Mouse (Mus musculus): ENCODE results near the gene Ddx5.
A peak's percentile ranks its signal among the peaks of the same experiment; 100 is the strongest.
"Not testable (repeated sequence)": the region's sequence is repeated elsewhere in the genome, so short reads cannot be mapped to it uniquely, and the experiment has no call there.

Ddx5 gene

DNA sequence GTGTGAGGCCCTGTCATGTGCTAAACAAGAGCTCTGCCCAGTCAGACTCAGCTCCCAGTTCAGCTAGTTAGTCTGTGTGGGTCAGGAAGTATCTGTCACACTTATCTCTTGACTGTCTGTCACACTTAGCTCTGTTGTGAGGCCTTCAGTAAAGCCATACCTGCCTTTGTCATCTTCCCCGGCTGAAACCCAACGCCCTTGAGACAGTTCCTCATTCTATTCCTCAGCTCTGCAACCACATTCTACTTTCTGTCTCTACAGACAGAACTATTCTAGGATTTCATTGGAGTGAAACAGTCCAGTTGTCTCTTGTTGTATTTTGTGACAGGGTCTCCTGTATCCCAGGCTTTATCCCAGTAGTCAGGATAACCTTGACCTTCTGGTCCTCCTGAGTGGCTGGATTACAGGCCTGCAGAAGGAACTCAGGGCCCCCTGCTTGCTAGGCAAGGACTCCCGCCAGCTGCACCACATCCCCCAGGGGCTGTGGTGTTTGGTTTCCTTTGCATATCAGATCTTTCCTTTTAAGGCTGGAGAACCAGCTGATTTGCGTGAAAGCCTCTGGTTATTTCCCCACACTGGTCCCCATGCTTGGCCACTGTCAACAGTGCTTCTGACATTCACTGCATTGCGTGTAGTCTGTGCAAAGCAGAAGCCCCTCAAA, 26.7 kb downstream of the Ddx5 start:
- no peak for DNase-seq (ENCODE audit: low spot score in 2 of 2)

DNA sequence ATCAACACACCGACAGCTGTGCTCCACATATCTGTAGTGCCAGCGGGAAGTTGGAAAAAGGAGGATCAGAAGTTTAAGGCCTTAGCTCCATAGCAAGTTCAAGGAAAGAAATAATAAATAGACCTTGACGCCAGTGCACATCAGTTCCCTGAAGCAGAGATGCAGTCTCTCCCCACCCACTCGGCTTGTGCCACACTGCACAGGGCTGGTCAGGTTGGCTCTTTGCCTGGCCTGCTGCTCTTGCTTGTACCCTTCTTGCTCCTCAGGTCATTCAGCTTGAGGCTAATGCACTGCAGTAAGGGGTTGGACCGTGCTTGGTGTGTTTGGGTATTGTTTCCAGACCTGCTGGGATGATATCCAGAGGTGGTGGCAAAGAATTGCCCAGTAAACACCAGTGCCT, 28.5 kb downstream of the Ddx5 start:
- DNase-seq (ENCODE audit: low spot score in 2 of 2): no peak

DNA sequence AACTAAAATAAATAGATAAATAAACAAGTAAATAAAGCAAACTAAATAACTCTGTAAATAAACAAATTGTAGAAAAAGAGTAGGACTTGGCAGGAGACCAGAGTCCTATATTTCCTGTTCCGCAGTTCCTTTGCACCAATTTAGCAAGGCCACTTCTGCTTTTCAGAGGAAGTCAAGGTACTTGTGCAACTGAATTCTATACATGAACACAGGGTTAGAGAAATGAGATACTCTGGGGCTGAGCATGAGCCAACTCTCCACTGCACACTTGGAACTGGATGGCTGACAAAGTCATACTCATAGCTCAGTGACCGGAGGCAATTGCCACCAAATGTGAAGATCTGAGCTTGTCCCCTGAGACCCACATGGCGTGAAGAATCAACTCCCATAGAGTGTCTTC, 30.0 kb downstream of the Ddx5 start:
- no peak for DNase-seq (ENCODE audit: low spot score in 2 of 2)

DNA sequence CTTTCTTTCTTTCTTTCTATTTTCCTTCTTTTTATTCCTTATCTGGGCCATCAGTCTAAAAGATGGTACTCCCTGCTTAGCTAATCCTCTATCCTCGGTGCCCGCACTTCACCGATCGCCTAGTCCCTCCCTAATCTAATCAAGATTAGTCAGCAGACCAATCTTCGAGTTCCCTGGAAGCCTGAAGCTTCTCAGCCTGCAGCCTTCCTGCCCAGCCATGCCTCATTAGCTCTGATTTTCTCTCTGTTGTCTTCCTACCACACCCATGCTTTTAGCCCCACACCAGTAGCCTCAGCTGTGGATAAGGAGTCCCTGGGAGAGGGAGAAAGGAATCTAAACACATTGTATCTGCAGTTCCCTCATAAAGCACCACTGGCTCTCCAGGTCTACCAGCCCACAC, 33.4 kb downstream of the Ddx5 start:
- no peak for DNase-seq (ENCODE audit: low spot score in 2 of 2)

DNA sequence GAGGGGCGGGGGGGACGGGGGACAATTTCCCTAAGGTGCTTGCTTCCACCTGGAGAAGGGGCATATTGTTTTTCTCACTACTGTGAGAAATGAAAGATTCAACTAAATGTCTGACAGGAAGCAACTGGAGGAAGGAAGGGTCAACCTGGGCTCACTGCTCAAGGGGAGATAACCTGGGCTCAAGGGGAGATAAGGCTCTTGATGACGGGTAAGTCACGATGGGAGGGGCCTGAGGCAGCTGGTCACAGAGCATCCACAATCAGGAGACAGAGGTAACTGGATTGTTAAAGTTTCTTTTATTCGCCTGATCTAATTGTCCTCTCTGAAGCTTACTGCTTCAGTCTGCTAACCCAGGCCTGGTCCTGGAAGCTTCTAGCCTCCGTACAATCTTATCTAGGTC, 35.7 kb downstream of the Ddx5 start:
- DNase-seq (ENCODE audit: low spot score in 2 of 2): no peak

DNA sequence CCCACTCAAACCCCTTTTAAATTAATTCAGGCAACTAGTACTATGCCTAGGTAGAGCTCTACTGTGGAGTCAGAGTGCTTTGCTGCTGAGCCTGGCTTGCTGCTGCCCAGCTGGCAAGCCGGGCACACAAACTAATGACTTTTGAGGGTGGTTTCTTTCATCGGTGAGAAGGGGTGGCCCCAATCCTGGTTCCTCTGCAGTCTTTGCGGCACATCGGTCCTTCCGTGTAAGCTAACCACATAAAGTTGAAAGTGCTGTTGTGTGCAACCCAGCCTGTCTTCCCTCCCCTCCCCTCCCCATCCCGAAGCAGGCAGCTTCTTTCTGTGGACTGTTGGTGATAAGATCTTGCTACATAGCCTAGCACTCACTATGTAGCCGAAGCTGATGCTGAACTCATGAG, 36.9 kb downstream of the Ddx5 start:
- peak; percentile 39 to 47 for DNase-seq (ENCODE audit: low spot score in 2 of 2)

DNA sequence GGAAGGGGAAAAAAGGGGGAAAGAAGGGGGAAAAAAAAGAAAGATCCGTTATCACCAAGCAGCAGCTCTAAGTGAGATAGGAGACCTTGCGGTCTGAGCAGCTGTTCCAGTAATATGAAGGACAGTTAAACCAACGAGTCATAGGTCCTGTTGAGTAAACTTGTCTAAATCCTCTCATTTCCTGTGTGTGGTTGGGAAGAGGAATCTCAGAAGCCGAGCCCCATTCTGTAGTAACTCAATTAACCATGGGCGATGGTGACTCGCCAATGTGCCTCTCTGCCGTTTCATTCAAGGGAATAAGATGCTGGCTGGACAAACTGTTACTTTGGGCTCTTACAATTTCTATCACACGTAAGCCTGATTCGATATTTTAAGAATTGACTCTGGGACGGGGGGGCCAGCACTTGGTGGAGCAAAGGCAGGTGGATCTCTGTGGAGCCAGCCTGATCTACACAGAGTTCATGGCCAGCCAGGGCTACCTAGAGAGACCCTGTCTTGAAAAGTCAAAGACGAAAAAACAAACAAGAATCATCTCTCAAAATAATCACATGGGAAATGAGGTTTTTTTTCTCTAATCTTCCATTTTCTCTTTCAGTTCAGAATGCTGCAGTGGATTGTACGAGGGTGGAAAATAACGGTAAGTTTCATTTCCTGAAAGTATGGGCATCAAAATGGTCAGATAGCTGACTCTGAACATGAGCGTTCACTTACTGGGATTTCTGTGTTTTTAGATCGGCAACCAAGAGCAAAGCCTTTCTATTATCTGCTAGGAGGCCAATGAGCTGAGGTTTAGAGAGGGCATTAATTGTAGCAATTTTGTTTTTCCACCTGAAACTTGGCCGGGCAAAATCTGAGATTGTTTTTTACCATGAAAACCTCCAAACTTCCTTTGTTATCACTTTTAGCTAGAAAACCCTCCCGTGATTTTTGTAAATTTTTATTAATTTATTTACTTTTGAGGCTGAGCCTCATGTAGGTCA, 37.7 kb downstream of the Ddx5 start, which contains the start of gene Milr1:
Milr1 (plus strand) TSS at position 188 of the 980 bp plus-strand sequence.
- DNase-seq (ENCODE audit: low spot score in 2 of 2): no peak

DNA sequence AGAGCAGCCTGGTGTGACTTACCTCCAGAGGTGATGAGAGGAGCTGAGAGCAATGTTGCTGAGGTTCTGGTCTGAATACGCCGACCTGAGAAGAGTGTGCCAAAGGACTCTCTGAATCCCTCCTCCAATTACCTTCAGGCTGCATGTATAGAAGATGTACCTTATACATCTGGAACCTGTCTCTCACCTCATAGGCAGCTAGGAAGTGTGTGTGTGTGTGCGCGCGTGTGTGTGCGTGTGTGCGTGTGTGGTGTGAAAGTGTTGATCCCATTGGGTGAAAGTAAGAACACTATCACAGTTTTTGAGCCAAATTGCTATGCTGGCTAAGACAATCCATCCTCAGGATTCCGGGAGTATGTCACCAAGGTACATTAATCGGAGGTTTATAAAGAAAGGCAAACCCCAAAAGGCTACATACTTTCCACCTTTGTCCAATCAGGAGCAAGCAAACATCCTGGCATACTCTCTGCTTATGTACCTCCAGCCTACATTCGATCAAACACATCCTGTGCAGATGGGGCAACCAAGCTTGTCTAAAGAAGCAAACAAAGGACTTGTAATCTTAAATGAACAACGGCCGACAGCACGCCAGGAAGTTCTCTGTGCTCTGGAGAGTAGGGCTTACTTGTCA, 38.7 kb downstream of the Ddx5 start, which contains the start of gene Pecam1:
Pecam1 (minus strand) TSS at position 508 of the 631 bp plus-strand sequence.
- no peak for DNase-seq (ENCODE audit: low spot score in 2 of 2)

DNA sequence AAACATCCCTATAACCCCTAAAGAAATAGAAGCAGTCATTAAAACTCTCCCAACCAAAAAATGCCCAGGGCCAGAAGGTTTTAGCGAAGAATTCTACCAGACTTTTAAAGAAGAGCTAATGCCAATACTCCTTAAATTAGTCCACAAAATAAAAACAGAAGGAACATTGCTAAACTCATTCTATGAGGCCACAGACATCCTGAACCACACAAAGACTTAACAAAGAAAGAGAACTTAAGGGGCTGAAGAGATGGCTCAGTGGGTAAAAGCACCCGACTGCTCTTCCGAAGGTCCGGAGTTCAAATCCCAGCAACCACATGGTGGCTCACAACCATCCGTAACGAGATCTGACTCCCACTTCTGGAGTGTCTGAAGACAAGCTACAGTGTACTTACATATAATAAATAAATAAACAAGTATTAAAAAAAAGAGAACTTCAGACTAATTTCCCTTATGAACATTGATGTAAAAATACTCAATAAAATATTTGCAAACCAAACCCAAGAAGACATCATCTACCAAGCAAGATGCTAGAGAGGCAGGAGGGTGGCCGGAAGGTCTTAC, 39.3 kb downstream of the Ddx5 start:
- DNase-seq (ENCODE audit: low spot score in 2 of 2): not testable (repeated sequence)

DNA sequence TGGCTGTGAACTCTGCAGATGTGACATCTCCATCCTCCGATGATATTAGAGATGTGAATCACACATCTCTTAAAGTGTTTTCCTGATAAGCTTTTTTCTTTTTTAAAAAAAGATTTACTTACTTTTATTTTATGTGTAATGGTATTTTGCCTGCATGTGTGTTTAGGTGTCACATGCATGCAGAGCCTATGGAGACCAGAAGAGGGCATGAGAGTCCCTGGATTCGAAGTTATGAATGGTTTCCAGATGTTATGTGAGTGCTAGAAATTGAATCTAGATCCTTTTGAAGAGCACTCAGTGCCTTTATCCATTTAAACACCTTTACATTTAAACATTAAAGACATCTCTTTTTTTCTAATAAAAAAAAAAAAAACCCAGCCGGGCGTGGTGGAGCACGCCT, 44.0 kb downstream of the Ddx5 start:
- no peak for DNase-seq (ENCODE audit: low spot score in 2 of 2)

DNA sequence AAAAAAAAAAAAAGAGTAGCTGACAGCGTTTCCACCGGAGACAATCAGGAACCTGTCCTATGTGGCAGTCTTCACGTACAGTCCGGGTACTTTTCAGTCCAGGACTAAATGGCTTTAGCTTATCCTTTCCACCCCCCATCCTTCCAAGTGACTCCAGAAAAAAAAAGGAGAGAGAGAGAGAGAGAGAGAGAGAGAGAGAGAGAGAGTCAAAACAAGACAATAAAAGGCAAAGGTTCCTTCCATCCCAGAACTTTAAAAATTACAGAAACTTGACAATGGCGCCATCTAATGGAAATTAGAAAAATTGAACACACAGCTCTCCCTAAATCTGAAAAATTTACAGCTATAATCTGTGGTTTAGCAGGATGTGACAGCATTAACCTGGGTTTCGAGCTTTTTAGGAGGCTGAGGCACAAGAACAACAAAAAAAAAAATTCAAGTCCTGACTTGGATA, 46.6 kb downstream of the Ddx5 start:
- no peak for DNase-seq (ENCODE audit: low spot score in 2 of 2)

DNA sequence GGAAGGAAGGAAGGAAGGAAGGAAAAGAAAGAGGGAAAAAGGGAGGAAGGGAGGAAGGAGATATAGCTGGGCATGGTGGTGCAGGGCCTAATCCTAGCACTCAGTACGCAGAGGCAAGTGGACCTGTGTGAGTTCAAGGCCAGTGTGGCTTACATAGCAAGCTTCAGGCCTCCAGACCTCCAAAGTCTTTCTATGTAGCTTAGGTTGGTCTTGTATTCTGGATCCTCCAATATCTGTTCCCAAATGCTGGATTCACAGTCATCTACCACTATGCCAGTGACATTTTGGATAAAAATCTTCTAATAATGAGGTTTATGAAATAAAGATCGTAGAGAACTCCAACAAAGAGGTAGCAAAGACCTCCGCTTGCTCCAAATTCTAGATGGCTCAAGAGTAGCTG, 47.2 kb downstream of the Ddx5 start:
- no peak for DNase-seq (ENCODE audit: low spot score in 2 of 2)

DNA sequence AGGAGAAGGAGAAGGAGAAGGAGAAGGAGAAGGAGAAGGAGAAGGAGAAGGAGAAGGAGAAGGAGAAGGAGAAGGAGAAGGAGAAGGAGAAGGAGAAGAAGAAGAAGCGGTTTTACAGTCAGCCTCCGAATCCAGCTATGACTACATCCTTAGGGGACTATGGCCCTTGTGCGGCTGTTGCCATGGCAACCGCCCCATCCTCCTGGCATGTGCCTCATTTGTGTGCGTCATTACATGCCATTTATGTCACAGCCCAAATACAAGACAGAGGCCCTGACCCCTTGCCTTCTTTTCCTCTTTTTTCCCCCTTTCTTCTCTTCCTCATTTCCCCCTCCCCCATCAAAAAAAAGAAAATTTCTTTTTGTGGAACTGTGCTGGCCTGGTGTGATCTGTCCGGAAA, 47.8 kb downstream of the Ddx5 start:
- peak; percentile 57 to 58 for DNase-seq (ENCODE audit: low spot score in 2 of 2)

DNA sequence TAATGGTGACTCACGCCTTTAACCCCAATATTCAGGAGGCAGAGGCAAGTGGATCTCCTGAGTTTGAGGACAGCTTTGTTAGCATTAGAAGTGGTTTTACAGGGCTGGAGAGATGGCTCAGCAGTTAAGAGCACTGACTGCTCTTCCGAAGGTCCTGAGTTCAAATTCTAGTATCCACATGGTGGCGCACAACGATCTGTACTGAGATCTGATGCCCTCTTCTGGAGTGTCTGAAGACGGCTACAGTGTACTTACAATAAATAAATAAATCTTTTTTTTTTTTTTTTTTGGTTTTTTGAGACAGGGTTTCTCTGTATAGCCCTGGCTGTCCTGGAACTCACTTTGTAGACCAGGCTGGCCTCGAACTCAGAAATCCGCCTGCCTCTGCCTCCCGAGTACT, 48.3 kb downstream of the Ddx5 start:
- not testable (repeated sequence) for DNase-seq (ENCODE audit: low spot score in 2 of 2)

DNA sequence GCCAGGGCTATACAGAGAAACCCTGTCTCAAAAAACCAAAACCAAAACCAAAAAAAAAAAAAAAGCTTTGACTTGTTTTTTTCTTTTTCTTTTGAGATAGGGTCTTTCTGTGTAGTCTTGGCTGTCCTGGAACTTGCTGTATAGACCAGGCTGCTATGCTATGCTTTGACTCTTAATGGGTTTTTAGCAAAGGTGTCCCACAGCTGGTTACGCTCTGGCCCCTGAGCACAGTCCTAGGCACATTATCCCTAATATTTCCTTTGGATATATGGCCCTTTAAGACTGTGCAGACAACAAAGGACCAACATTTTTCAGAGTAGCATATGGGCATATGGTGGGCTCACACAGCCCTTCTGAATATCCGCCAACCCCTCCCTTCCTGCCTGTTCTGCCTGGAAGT, 49.9 kb downstream of the Ddx5 start:
- DNase-seq (ENCODE audit: low spot score in 2 of 2): no peak

DNA sequence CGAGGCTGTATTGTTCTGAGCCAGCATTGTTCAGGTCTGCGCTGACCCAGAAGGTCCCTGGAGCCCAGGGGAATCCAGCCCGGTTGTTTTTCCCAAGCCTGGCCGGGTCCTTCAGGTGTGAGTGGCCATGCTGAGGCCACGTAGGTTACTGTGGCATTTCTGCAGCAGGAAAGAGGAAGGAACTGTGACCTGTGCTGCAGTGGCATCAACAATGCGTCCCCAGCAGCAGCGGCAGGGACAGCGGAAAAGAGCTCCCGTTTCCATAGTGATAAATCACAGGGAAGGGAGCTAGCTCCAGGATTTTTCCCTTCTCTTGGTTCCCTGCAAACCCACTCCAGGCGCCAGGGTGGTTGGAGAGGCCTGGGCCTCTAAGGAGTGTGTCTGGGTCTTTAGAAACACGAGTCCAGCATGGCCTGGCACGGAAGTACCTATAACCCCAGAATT, 51.8 kb downstream of the Ddx5 start:
- peak; percentile 69 to 74 for DNase-seq (ENCODE audit: low spot score in 2 of 2)

DNA sequence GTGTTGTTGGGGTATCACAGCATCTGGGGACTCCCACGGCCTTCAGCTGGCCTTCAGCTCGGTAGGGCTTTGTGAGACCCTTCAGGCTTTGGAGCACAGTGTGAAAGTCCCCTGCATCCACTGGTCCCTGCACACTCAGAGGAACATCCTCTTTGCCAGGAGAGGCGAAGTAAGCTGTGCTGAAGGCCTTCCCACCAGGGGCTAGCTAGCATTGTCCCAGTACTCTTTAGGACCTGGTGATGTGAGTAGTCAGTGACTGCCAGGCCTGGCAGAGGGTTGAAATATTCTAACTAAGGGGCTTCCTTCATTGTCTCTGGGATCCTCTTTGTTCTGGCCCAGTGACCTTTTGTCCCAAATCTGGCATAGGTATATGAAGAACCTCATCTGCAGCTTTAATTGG, 52.4 kb downstream of the Ddx5 start:
- DNase-seq (ENCODE audit: low spot score in 2 of 2): no peak

DNA sequence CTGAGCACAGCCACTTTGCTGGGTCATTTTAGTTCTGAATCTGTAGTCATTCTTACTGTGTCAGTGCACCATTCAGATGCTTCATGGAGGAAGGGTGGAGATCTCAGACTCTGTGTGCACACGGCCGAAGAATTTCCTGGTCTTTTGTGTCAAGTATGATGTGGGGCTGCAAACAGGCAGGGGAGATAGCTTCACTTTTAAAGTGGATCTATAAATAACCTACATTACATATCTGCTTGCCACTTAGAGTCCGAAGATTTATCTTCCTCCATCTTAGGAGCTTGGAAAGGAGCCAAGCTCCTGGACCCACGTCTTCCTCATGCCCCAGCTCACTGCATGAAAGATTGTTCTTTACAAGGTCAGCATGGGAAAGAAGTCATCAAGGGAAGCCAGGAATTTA, 58.3 kb downstream of the Ddx5 start:
- no peak for DNase-seq (ENCODE audit: low spot score in 2 of 2)

All from right cerebral cortex, postnatal 10 days (tissue).